Mouse (Mus musculus) lung, embryonic 14.5 days (tissue): ENCODE measurements at regions not wholly inside any gene's neighbourhood (a gene's known extent, or its start where the extent isn't known, plus 50 kb on each side); places are given as distances from the start of the nearest gene placed in this dataset.
"Not testable (repeated sequence)": the region's sequence is repeated elsewhere in the genome, so short reads cannot be mapped to it uniquely, and the experiment has no call there.

Experiments
- ATAC-seq: fragments of 200-750 bp; cut with Nextera tagmentation; 2 replicates; pipeline ENCODE4 v1.8.0; 2017; ENCODE audit warnings: mild to moderate bottlenecking, moderate TSS enrichment, moderate library complexity; ENCODE audit not compliant: insufficient read depth
- DNase-seq: peaks from one replicate; pipeline ENCODE4 v3.0.0-alpha.2; 2015
- H3K27ac ChIP-seq: fragments of 300-500 bp; sonication (generic); 2 replicates; pipeline ENCODE4 v1.5.1; 2014; ENCODE audit warnings: low read depth, mild to moderate bottlenecking, moderate library complexity
- H3K27me3 ChIP-seq: fragments of 300-500 bp; sonication (generic); 2 replicates; pipeline ENCODE4 v1.6.1; 2014; ENCODE audit warnings: low read length, control low read depth; ENCODE audit not compliant: insufficient read depth
- H3K36me3 ChIP-seq: fragments of 300-500 bp; sonication (generic); 2 replicates; pipeline ENCODE4 v1.6.1; 2014; ENCODE audit warnings: control low read depth; ENCODE audit not compliant: insufficient read depth
- H3K4me1 ChIP-seq: fragments of 300-500 bp; sonication (generic); 2 replicates; pipeline ENCODE4 v1.6.1; 2014; ENCODE audit warnings: antibody characterized with exemption, control low read depth; ENCODE audit not compliant: insufficient read depth
- H3K4me2 ChIP-seq: fragments of 300-500 bp; sonication (generic); 2 replicates; pipeline ENCODE4 v1.6.1; 2014; ENCODE audit warnings: mild to moderate bottlenecking
- H3K4me3 ChIP-seq: fragments of 300-500 bp; sonication (generic); 2 replicates; pipeline ENCODE4 v1.5.1; 2014; ENCODE audit warnings: low read depth, low read length
- H3K9ac ChIP-seq: fragments of 300-500 bp; sonication (generic); 2 replicates; pipeline ENCODE4 v1.6.1; 2014
- H3K9me3 ChIP-seq: fragments of 300-500 bp; sonication (generic); 2 replicates; pipeline ENCODE4 v1.6.1; 2016; ENCODE audit warnings: low read depth, low read length, control low read depth
- CTCF ChIP-seq: IDR thresholded peaks from 2 replicates; pipeline ENCODE4 v1.5.1; 2016; ENCODE audit warnings: antibody characterized with exemption, low read depth
- WGBS: fragments of 180-500 bp; shearing (Covaris S2); extraction: QIAGEN DNeasy Blood & Tissue Kit; methylation state at CpG from one replicate; pipeline ENCODE4 v1.1.7; 2014; 5-methylcytosine and 5-hydroxymethylcytosine counted together

DNA sequence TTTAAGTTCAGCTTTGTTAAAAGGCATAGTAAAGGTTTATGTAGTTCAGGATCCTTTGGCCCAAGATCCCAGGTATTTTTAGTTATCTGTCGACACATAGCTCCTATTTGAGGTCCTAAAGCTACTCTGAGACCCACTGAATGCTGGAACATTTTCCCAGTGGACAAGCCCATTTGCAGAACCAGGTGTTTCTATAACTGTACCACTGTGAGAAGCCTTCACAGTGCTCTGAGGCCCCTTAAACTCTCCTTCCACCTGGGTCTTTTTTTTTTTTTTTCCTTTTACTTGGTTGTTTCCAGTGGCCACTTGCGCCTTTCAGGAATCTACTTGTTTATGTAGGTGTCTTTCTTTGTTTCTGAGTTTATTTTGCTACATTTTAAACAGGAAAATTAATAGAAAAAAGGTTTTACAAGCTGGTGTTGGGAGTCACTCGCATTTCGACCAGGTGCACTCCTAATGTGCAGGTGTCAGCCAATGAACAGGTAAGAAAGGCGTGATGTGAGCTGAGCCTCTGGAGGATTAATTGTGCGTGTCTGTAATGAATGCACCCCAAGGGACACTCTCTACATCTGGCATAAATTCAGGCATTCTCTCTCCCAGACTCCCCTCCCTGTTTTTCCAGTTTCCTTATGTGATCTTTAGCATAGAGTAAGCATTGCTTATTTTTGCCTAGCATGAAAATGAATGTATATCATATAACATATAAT, 310.3 kb upstream of the Hand2 start:
- no peaks in the 10 kb centered on the region for H3K9me3 ChIP-seq
- no peak overlapping the region for H3K4me3 ChIP-seq
- WGBS = 68% methylated on average over 6 of the region's 6 CpGs
- H3K4me1 ChIP-seq = no peaks in the 10 kb centered on the region
- DNase-seq (no peak), ATAC-seq (no peak)
- no peak for TF ChIP-seq CTCF
- H3K4me2 ChIP-seq = no peak overlapping the region
- H3K27me3 ChIP-seq = no peaks in the 10 kb centered on the region
- H3K36me3 ChIP-seq = no peaks in the 10 kb centered on the region
- no peak overlapping the region for H3K9ac ChIP-seq
- H3K27ac ChIP-seq = no peak overlapping the region

GRCm38 (mm10) chr8:57013813-57014320, 306.9 kb upstream of the Hand2 start:
- no peaks in the 10 kb centered on the region for H3K36me3 ChIP-seq
- no peak for TF ChIP-seq CTCF
- H3K4me2 ChIP-seq = no peak overlapping the region
- no peak overlapping the region for H3K9ac ChIP-seq
- DNase-seq = no peak
- H3K9me3 ChIP-seq = no peaks in the 10 kb centered on the region
- 54% methylated on average over 3 of the region's 3 CpGs for WGBS
- H3K27ac ChIP-seq = no peak overlapping the region
- no peak for ATAC-seq
- no peaks in the 10 kb centered on the region for H3K27me3 ChIP-seq
- H3K4me3 ChIP-seq = no peak overlapping the region
- no peaks in the 10 kb centered on the region for H3K4me1 ChIP-seq

DNA sequence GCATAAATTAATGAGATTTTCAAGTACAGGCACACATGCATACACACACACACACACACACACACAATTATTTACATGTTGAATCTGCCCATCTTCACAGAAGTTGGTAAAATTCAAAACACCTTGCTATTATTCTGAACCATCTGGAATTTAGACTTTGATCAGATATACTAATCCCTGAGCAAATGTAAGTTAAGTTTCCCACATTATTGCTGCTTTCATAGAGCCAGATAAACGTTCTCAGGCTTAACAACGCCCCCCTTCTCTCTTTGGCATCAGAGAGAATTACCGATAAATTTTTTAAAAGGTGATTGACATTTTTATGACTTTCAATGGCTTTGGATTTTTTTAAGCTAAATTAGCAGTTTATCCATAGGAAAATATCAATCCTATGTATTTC, 304.5 kb upstream of the Hand2 start:
- H3K4me1 ChIP-seq = no peaks in the 10 kb centered on the region
- H3K27me3 ChIP-seq = no peaks in the 10 kb centered on the region
- H3K9me3 ChIP-seq = no peaks in the 10 kb centered on the region
- TF ChIP-seq CTCF = no peak
- WGBS = 73% methylated on average over 3 of the region's 3 CpGs
- H3K4me2 ChIP-seq = no peak overlapping the region
- H3K9ac ChIP-seq = no peak overlapping the region
- no peak overlapping the region for H3K27ac ChIP-seq
- no peak for DNase-seq
- no peaks in the 10 kb centered on the region for H3K36me3 ChIP-seq
- ATAC-seq = no peak
- no peak overlapping the region for H3K4me3 ChIP-seq

- not testable (repeated sequence) for H3K9ac ChIP-seq, H3K4me2 ChIP-seq, H3K9me3 ChIP-seq, H3K36me3 ChIP-seq, DNase-seq, H3K4me1 ChIP-seq, H3K27ac ChIP-seq, ATAC-seq, H3K4me3 ChIP-seq, H3K27me3 ChIP-seq
- WGBS = 81% methylated on average over 1 of the region's 1 CpGs
These were observed 292.7 kb upstream of the Hand2 start for GRCm38 (mm10) chr8:57028096-57028495.

- Histone ChIP-seq H3K36me3 (no peaks in the 10 kb centered on the region), H3K27me3 (no peaks in the 10 kb centered on the region), H3K9me3 (no peaks in the 10 kb centered on the region), H3K27ac (no peak overlapping the region), H3K4me1 (no peaks in the 10 kb centered on the region), H3K4me3 (no peak overlapping the region), H3K9ac (no peak overlapping the region), H3K4me2 (no peak overlapping the region)
- no peak for TF ChIP-seq CTCF
- no peak for DNase-seq
- no peak for ATAC-seq
- 76% methylated on average over 6 of the region's 6 CpGs for WGBS
These were observed 272.3 kb upstream of the Hand2 start for GRCm38 (mm10) chr8:57048490-57048889.

GRCm38 (mm10) chr8:57048909-57049308, 271.9 kb upstream of the Hand2 start:
- Histone ChIP-seq H3K9ac (no peak overlapping the region), H3K4me3 (no peak overlapping the region), H3K27ac (no peak overlapping the region), H3K9me3 (no peaks in the 10 kb centered on the region), H3K36me3 (no peaks in the 10 kb centered on the region), H3K4me1 (no peaks in the 10 kb centered on the region), H3K27me3 (no peaks in the 10 kb centered on the region), H3K4me2 (no peak overlapping the region)
- ATAC-seq (no peak), DNase-seq (no peak)
- no peak for TF ChIP-seq CTCF
- 66% methylated on average over 3 of the region's 3 CpGs for WGBS

DNA sequence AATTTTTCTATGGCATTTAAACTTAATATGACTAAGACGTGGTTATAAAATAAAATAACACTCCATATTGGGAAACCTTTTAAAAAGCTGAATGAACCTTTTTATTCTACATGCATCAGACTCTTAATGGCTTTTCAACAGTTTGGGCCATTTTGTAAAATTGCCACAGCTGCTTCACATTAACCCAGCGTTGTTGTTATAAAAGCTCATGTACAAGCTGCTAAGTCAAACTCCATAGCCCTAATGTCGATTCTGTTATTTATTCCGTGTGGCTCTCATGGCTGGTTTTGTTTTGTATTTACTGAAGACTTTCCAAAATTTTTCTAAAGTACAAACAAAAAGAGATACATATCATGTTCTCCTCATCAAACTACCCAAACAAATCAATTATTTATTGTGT, 268.1 kb upstream of the Hand2 start:
- H3K9ac ChIP-seq = no peak overlapping the region
- no peaks in the 10 kb centered on the region for H3K4me1 ChIP-seq
- 42% methylated on average over 4 of the region's 4 CpGs for WGBS
- DNase-seq (peak; percentile 62), ATAC-seq (no peak; the same call in 1 of the 2 replicates)
- no peak overlapping the region for H3K4me3 ChIP-seq
- no peak overlapping the region for H3K27ac ChIP-seq
- no peak overlapping the region for H3K4me2 ChIP-seq
- H3K27me3 ChIP-seq = no peaks in the 10 kb centered on the region
- no peak for TF ChIP-seq CTCF
- H3K36me3 ChIP-seq = no peaks in the 10 kb centered on the region
- no peaks in the 10 kb centered on the region for H3K9me3 ChIP-seq

DNA sequence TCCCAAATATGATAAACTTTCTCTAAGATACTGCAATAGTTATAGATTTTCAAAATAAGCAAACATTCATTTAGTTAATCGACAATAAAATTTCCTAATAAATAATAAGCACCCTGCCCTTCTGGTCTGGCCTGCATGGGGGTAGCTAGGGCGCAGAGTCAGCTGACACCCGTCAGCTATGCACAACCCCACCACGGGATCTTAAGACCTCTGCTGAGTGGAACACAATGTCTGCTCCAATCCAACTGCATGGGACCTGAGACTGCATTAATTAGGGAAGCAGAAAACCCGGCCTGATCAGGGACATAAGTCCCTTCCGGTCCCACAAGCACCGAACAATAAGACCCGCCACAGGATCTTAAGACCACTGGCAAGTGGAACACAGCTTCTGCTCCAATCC, 243.8 kb upstream of the Hand2 start:
- Histone ChIP-seq H3K4me3 (no peak overlapping the region), H3K4me1 (no peaks in the 10 kb centered on the region), H3K27ac (no peak overlapping the region), H3K36me3 (no peaks in the 10 kb centered on the region), H3K9me3 (no peaks in the 10 kb centered on the region), H3K4me2 (no peak overlapping the region), H3K9ac (no peak overlapping the region), H3K27me3 (no peaks in the 10 kb centered on the region)
- no peak for DNase-seq
- 89% methylated on average over 8 of the region's 8 CpGs for WGBS
- TF ChIP-seq CTCF = no peak
- no peak for ATAC-seq
